Mouse (Mus musculus) bone marrow macrophage, adult 2 months (primary cell): ENCODE measurements around the gene Ttn. TPM values are rescaled to one million over a fixed set of nuclear protein-coding genes. Genes with fewer than 3 reads are reported as not detected.

Experiments used
- H3K27ac ChIP-seq: 2 replicates; pipeline ENCODE4 v1.5.1; 2012; ENCODE audit warnings: low read depth, low read length; ENCODE audit not compliant: insufficient read depth
- H3K4me1 ChIP-seq: 2 replicates; pipeline ENCODE4 v1.6.1; 2012; ENCODE audit warnings: low read length; ENCODE audit not compliant: control insufficient read depth, insufficient read depth
- H3K4me3 ChIP-seq: 2 replicates; pipeline ENCODE4 v1.5.1; 2012; ENCODE audit warnings: mild to moderate bottlenecking, low read length, moderate library complexity; ENCODE audit not compliant: insufficient read depth
- CTCF ChIP-seq: IDR thresholded peaks from 2 replicates; pipeline ENCODE4 v1.5.1; 2012; ENCODE audit warnings: low read depth, mild to moderate bottlenecking, low read length, moderate library complexity
- POLR2A ChIP-seq: IDR thresholded peaks from 2 replicates; pipeline ENCODE4 v1.6.1; 2012; ENCODE audit warnings: mild to moderate bottlenecking, low read depth, low read length, borderline replicate concordance
- polyA plus RNA-seq: library from polyadenylated mRNA; stranded (reverse); fragments of >200 nt; gene quantifications from 2 replicates; pipeline ENCODE4 v1.2.4, GENCODE M21; 2012; ENCODE audit not compliant: missing spikeins, insufficient read depth, insufficient read length

The Ttn gene
- polyA plus RNA-seq, 1 experiment: 0.39 TPM

- no peak overlapping the region for H3K27ac ChIP-seq
- TF ChIP-seq POLR2A: no peak
- no peak for TF ChIP-seq CTCF
- H3K4me3 ChIP-seq: no peak overlapping the region
- no peaks in the 10 kb centered on the region for H3K4me1 ChIP-seq
Measured at GRCm38 (mm10) chr2:76866928-76867327, 115.4 kb downstream of the Ttn start.

- Histone ChIP-seq H3K4me1 (no peaks in the 10 kb centered on the region), H3K27ac (no peak overlapping the region), H3K4me3 (no peak overlapping the region)
- TF ChIP-seq POLR2A (no peak), CTCF (no peak)
Measured at GRCm38 (mm10) chr2:76865497-76865896, 116.8 kb downstream of the Ttn start.

GRCm38 (mm10) chr2:76861327-76861726 is 121.0 kb downstream of the Ttn start:
- Histone ChIP-seq H3K4me3 (no peak overlapping the region), H3K27ac (no peak overlapping the region), H3K4me1 (no peaks in the 10 kb centered on the region)
- TF ChIP-seq POLR2A (no peak), CTCF (no peak)

- H3K4me3 ChIP-seq: no peak overlapping the region
- H3K27ac ChIP-seq: no peak overlapping the region
- H3K4me1 ChIP-seq: no peaks in the 10 kb centered on the region
- TF ChIP-seq POLR2A: no peak
- no peak for TF ChIP-seq CTCF
Measured at GRCm38 (mm10) chr2:76850066-76850465, 132.3 kb downstream of the Ttn start.

GRCm38 (mm10) chr2:76843162-76843561 is 139.2 kb downstream of the Ttn start:
- TF ChIP-seq POLR2A (no peak), CTCF (no peak)
- Histone ChIP-seq H3K4me1 (no peaks in the 10 kb centered on the region), H3K4me3 (no peak overlapping the region), H3K27ac (no peak overlapping the region)

GRCm38 (mm10) chr2:76820472-76820871 is 161.9 kb downstream of the Ttn start:
- no peak overlapping the region for H3K4me3 ChIP-seq
- H3K4me1 ChIP-seq: no peaks in the 10 kb centered on the region
- TF ChIP-seq POLR2A (no peak), CTCF (no peak)
- no peak overlapping the region for H3K27ac ChIP-seq

- Histone ChIP-seq H3K4me1 (no peaks in the 10 kb centered on the region), H3K27ac (no peak overlapping the region), H3K4me3 (no peak overlapping the region)
- TF ChIP-seq POLR2A: no peak
- TF ChIP-seq CTCF: no peak
Measured at GRCm38 (mm10) chr2:76817796-76818195, 164.6 kb downstream of the Ttn start.

GRCm38 (mm10) chr2:76814048-76814817 is 168.1 kb downstream of the Ttn start:
- H3K4me1 ChIP-seq: no peaks in the 10 kb centered on the region
- no peak for TF ChIP-seq POLR2A
- no peak for TF ChIP-seq CTCF
- H3K27ac ChIP-seq: no peak overlapping the region
- no peak overlapping the region for H3K4me3 ChIP-seq

GRCm38 (mm10) chr2:76811160-76811559 is 171.2 kb downstream of the Ttn start:
- Histone ChIP-seq H3K27ac (no peak overlapping the region), H3K4me3 (no peak overlapping the region), H3K4me1 (no peaks in the 10 kb centered on the region)
- no peak for TF ChIP-seq CTCF
- no peak for TF ChIP-seq POLR2A

- no peak for TF ChIP-seq POLR2A
- TF ChIP-seq CTCF: no peak
- Histone ChIP-seq H3K27ac (no peak overlapping the region), H3K4me3 (no peak overlapping the region), H3K4me1 (no peaks in the 10 kb centered on the region)
Measured at GRCm38 (mm10) chr2:76808334-76808733, 174.0 kb downstream of the Ttn start.

GRCm38 (mm10) chr2:76807284-76807683 is 175.1 kb downstream of the Ttn start:
- Histone ChIP-seq H3K4me3 (no peak overlapping the region), H3K27ac (no peak overlapping the region), H3K4me1 (no peaks in the 10 kb centered on the region)
- TF ChIP-seq CTCF (no peak), POLR2A (no peak)
